Mouse (Mus musculus) heart, embryonic 13.5 days (tissue): Measurements from ENCODE around the gene Isoc2b. TPM values are rescaled to one million over a fixed set of nuclear protein-coding genes. Genes with fewer than 3 reads are reported as not detected.
A peak's percentile ranks its signal among the peaks of the same experiment; 100 is the strongest.
"Not testable (repeated sequence)": the region's sequence is repeated elsewhere in the genome, so short reads cannot be mapped to it uniquely, and the experiment has no call there.

Experiments
- ATAC-seq: fragments of 200-750 bp; cut with Nextera tagmentation; 2 replicates; pipeline ENCODE4 v1.8.0; 2017; ENCODE audit warnings: moderate TSS enrichment; ENCODE audit not compliant: insufficient number of reproducible peaks, low FRiP score, low TSS enrichment; ENCODE audit errors: extremely low read depth
- H3K27ac ChIP-seq: fragments of 300-500 bp; sonication (generic); replicated peaks from 2 replicates; pipeline ENCODE4 v1.5.1; 2015; ENCODE audit warnings: moderate library complexity, mild to moderate bottlenecking, inconsistent platforms
- H3K27me3 ChIP-seq: fragments of 300-500 bp; sonication (generic); replicated peaks from 2 replicates; pipeline ENCODE4 v1.6.1; 2015; ENCODE audit warnings: mild to moderate bottlenecking, inconsistent platforms
- H3K36me3 ChIP-seq: fragments of 300-500 bp; sonication (generic); 2 replicates; pipeline ENCODE4 v1.6.1; 2015; ENCODE audit warnings: mild to moderate bottlenecking, inconsistent platforms
- H3K4me1 ChIP-seq: fragments of 300-500 bp; sonication (generic); 2 replicates; pipeline ENCODE4 v1.6.1; 2015; ENCODE audit warnings: inconsistent platforms
- H3K4me2 ChIP-seq: fragments of 300-500 bp; sonication (generic); 2 replicates; pipeline ENCODE4 v1.6.1; 2015; ENCODE audit warnings: inconsistent platforms, mild to moderate bottlenecking, moderate library complexity
- H3K4me3 ChIP-seq: fragments of 300-500 bp; sonication (generic); 2 replicates; pipeline ENCODE4 v1.5.1; 2015; ENCODE audit warnings: moderate library complexity, mild to moderate bottlenecking, inconsistent platforms
- H3K9ac ChIP-seq: fragments of 300-500 bp; sonication (generic); 2 replicates; pipeline ENCODE4 v1.6.1; 2015; ENCODE audit warnings: inconsistent platforms, mild to moderate bottlenecking, moderate library complexity
- H3K9me3 ChIP-seq: fragments of 300-500 bp; sonication (generic); 2 replicates; pipeline ENCODE4 v1.6.1; 2016; ENCODE audit warnings: inconsistent platforms
- WGBS: fragments of 180-500 bp; shearing (Covaris S2); methylation state at CpG from one replicate; pipeline ENCODE4 v1.1.7; 2015; ENCODE audit warnings: mixed read lengths; 5-methylcytosine and 5-hydroxymethylcytosine counted together
- polyA plus RNA-seq: library from polyadenylated mRNA; unstranded; fragments of >200 nt; fragmentation: Nextera tagmentation; extraction: Ambion mirVana; gene quantifications from 2 replicates; pipeline ENCODE4 v1.2.1, GENCODE M21; 2015

The Isoc2b gene
- polyA plus RNA-seq, 1 experiment from 2014 or later = 3.8 TPM

DNA sequence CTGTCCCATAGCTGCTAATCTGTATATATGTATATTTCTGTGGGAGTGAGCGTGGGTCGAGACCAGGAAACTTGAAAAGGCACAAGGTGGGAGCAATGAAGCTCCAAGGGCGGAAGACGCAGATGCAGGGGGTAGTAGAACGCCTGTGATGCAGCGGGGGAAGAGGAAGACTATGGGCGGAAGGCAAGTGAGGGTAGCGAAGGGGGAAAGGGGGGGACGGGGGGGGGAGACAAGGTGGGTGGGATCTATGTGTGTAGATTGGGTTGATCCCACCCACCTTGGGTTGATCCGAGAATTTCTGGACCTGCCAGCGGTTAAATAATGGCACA is 30.4 kb upstream of the Isoc2b start:
- Histone ChIP-seq H3K4me1 (peaks cover 18% of the 10 kb centered on the region), H3K4me2 (peak overlapping the region; percentile 71), H3K4me3 (peak overlapping the region; percentile 49), H3K9ac (peak overlapping the region; percentile 77), H3K27me3 (peaks cover 5% of the 10 kb centered on the region; the same call in 1 of the 2 replicates), H3K9me3 (peaks cover 4% of the 10 kb centered on the region; the same call in 1 of the 2 replicates), H3K27ac (peak overlapping the region; percentile 87), H3K36me3 (no peaks in the 10 kb centered on the region)
- 17% methylated on average over 10 of the region's 11 CpGs for WGBS
- no peak for ATAC-seq

GRCm38 (mm10) chr7:4899649-4900522 is 29.8 kb upstream of the Isoc2b start:
- Histone ChIP-seq H3K27me3 (peaks cover 5% of the 10 kb centered on the region; the same call in 1 of the 2 replicates), H3K4me3 (peak overlapping the region; percentile 49), H3K27ac (peak overlapping the region; percentile 87), H3K9me3 (peaks cover 4% of the 10 kb centered on the region; the same call in 1 of the 2 replicates), H3K4me1 (peaks cover 18% of the 10 kb centered on the region), H3K36me3 (no peaks in the 10 kb centered on the region), H3K4me2 (peak overlapping the region; percentile 71), H3K9ac (peak overlapping the region; percentile 77)
- 4% methylated on average over 19 of the region's 19 CpGs for WGBS
- peak; percentile 17; the same call in 1 of the 2 replicates for ATAC-seq

DNA sequence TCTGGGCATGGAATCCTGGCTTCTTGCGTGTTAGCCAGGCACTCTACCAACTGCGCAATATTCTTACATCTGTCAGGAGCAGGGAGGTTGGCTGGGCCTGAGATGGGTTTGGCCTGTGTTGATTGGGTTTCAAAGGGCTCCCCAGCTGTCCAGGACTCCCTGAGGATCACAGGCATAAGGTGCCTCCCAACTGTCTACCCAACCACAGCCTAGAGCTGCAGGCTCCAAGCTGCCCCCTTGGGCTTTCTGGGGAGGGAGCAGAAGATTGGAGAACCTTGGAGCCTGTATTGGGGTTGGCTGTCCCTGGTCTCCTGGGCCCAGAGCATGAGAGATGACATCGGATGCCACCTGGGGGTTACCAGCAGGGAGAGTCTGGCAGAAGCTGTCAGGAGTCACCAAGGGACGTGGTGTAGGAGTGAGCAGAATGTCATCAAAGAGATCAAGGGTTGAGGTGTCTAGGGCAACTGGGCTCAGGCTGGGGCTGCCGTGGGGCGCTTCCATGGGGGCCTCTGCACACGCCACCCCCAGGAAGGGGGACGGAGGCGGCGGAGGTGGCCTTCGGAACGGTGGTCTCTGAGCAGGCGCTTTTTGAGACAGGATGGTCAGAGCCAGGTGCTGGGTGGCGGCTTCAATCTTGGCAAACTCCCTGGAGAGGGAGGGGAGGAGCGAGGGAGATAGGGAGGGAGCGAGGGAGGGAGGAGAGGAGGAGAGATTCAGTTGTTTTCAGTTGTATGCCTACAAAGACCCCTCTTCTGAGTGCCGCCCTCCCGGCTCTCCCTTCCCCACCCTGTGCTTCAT is 29.0 kb upstream of the Isoc2b start:
- no peak overlapping the region for H3K27ac ChIP-seq
- peak; percentile 19; the same call in 1 of the 2 replicates for ATAC-seq
- peaks cover 5% of the 10 kb centered on the region; the same call in 1 of the 2 replicates for H3K27me3 ChIP-seq
- H3K4me2 ChIP-seq = peak overlapping the region; percentile 71
- 16% methylated on average over 18 of the region's 18 CpGs for WGBS
- peaks cover 18% of the 10 kb centered on the region for H3K4me1 ChIP-seq
- peak overlapping the region; percentile 77 for H3K9ac ChIP-seq
- H3K36me3 ChIP-seq = no peaks in the 10 kb centered on the region
- H3K9me3 ChIP-seq = peaks cover 4% of the 10 kb centered on the region; the same call in 1 of the 2 replicates
- H3K4me3 ChIP-seq = peak overlapping the region; percentile 49

GRCm38 (mm10) chr7:4895186-4895585 is 25.1 kb upstream of the Isoc2b start:
- Histone ChIP-seq H3K27ac (no peak overlapping the region), H3K9me3 (no peaks in the 10 kb centered on the region), H3K4me2 (no peak overlapping the region), H3K36me3 (peaks cover 4% of the 10 kb centered on the region; the same call in 1 of the 2 replicates), H3K27me3 (peaks cover 5% of the 10 kb centered on the region; the same call in 1 of the 2 replicates), H3K4me3 (no peak overlapping the region), H3K9ac (no peak overlapping the region), H3K4me1 (peaks cover 11% of the 10 kb centered on the region)
- 46% methylated on average over 11 of the region's 11 CpGs for WGBS
- no peak for ATAC-seq

- ATAC-seq = no peak
- 64% methylated on average over 4 of the region's 4 CpGs for WGBS
Measured at GRCm38 (mm10) chr7:4886680-4887079, 16.6 kb upstream of the Isoc2b start.

GRCm38 (mm10) chr7:4879036-4879435 is 9.0 kb upstream of the Isoc2b start:
- WGBS = 74% methylated on average over 1 of the region's 1 CpGs
- not testable (repeated sequence) for H3K9me3 ChIP-seq, H3K27me3 ChIP-seq, H3K4me2 ChIP-seq, H3K4me3 ChIP-seq, ATAC-seq, H3K9ac ChIP-seq, H3K27ac ChIP-seq, H3K36me3 ChIP-seq
- H3K4me1 ChIP-seq = peaks cover 17% of the 10 kb centered on the region

More at GRCm38 (mm10) chr7:4886680-4887079, 16.6 kb upstream of the Isoc2b start:
- H3K9ac ChIP-seq = no peak overlapping the region
- H3K4me1 ChIP-seq = no peaks in the 10 kb centered on the region
- H3K27me3 ChIP-seq = no peaks in the 10 kb centered on the region
- no peak overlapping the region for H3K4me3 ChIP-seq
- peaks cover 8% of the 10 kb centered on the region; the same call in 1 of the 2 replicates for H3K9me3 ChIP-seq
- no peak overlapping the region for H3K27ac ChIP-seq
- no peak overlapping the region for H3K4me2 ChIP-seq
- peaks cover 6% of the 10 kb centered on the region for H3K36me3 ChIP-seq

GRCm38 (mm10) chr7:4878186-4878585 is 8.1 kb upstream of the Isoc2b start:
- H3K27ac ChIP-seq = no peak overlapping the region
- peaks cover 8% of the 10 kb centered on the region; the same call in 1 of the 2 replicates for H3K9me3 ChIP-seq
- ATAC-seq = no peak
- H3K36me3 ChIP-seq = peaks cover 6% of the 10 kb centered on the region; the same call in 1 of the 2 replicates
- no peaks in the 10 kb centered on the region for H3K27me3 ChIP-seq
- H3K4me2 ChIP-seq = no peak overlapping the region; the same call in 1 of the 2 replicates
- no peak overlapping the region for H3K9ac ChIP-seq
- H3K4me1 ChIP-seq = peaks cover 17% of the 10 kb centered on the region
- H3K4me3 ChIP-seq = no peak overlapping the region

DNA sequence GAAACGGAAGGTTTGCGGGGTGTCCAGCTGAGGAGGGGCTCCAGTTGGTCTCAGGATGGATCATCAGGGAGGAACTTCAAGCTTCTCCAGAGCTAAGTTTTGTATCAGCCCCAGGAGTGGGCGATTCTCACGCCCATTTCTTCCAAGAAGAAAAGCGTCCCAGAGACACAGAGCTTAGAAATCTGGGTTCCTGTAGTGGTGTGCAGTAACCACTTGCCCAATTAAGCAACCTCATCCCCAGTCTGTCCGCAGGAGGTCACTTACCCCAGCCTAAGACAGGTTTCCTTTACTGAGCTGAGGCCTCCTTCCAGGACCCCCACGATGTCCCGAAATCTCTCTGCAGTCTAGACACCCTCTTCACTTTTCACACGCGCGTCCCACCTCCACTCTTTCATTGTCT is 7.2 kb upstream of the Isoc2b start:
- WGBS = 7% methylated on average over 11 of the region's 11 CpGs
- Histone ChIP-seq H3K27ac (peak overlapping the region; percentile 53; the same call in 1 of the 2 replicates), H3K4me2 (peak overlapping the region; percentile 94), H3K36me3 (peaks cover 5% of the 10 kb centered on the region; the same call in 1 of the 2 replicates), H3K9me3 (peaks cover 4% of the 10 kb centered on the region; the same call in 1 of the 2 replicates), H3K4me3 (peak overlapping the region; percentile 69), H3K27me3 (no peaks in the 10 kb centered on the region), H3K9ac (peak overlapping the region; percentile 82), H3K4me1 (peaks cover 17% of the 10 kb centered on the region)
- ATAC-seq = no peak

DNA sequence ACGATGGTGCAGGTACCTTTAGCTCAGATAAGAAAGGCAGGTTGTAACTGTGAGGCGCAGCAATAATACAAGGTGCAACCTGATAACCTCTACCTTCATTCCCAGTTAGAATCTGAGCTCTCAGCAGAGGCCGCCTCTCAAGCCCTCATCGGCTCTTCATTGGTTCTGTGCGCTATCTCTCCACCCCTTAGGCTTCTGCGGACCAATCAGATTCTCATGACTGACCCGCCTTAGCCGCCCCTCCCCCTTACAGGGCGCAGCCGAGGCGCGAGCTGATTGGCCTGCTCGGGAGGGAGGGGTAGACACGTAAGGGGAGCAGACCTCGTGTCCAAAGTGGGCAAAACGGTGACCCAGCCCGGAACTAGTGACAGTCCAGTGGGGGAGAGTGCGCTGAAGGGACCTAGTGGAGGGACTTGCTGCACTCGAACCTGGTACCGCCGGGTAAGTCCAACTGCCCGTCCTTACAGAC is 6.7 kb upstream of the Isoc2b start, which contains the start of gene Isoc2a:
Gene Isoc2a (plus strand): TSS at position 401 of the 469 bp plus-strand sequence.
- Histone ChIP-seq H3K27ac (peak within 1 kb of the TSS; percentile 53; the same call in 1 of the 2 replicates), H3K9ac (peak within 1 kb of the TSS; percentile 82), H3K4me1 (peaks cover 17% of the 10 kb centered on the region), H3K9me3 (0 out of 2 replicates have a peak, but pooled peaks cover under 1% of the 10 kb centered on the region), H3K4me2 (peak within 1 kb of the TSS; percentile 94), H3K27me3 (no peaks in the 10 kb centered on the region), H3K36me3 (peaks cover under 1% of the 10 kb centered on the region; the same call in 1 of the 2 replicates), H3K4me3 (peak within 1 kb of the TSS; percentile 69)
- under 1% methylated on average over 22 of the region's 22 CpGs for WGBS
- ATAC-seq = peak; percentile 98

DNA sequence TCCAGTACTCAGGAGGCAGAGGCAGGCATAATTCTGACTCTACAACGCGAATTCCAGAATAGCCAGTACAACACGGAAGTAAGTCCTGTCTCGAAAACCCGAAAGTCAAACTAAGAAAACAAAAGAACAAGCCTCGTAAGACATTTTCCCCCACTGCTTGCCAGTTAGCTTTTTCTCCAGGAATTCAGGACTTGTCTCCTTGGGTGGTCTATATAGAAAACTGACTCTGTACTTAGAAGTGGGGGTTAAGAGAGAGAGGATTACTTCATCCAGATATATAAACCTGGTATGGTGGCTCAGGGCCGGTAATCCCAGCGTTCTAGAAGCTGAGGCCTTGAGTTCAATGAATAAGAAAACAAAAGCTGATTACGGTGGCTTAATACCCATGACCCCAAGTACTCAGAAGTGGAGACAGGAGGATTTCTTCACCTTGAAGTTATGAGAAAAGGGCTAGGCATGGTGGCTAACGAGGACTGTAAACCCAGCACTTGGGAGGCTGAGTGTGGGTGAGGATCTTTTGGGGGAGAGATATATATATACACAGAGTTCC is 3.4 kb downstream of the Isoc2b start:
- peak overlapping the region; percentile 72 for H3K4me2 ChIP-seq
- peaks cover 30% of the 10 kb centered on the region for H3K4me1 ChIP-seq
- peak overlapping the region; percentile 61 for H3K4me3 ChIP-seq
- ATAC-seq = no peak
- H3K9ac ChIP-seq = peak overlapping the region; percentile 85
- 43% methylated on average over 10 of the region's 10 CpGs for WGBS
- no peaks in the 10 kb centered on the region for H3K36me3 ChIP-seq
- H3K27ac ChIP-seq = peak overlapping the region; percentile 75
- no peaks in the 10 kb centered on the region for H3K27me3 ChIP-seq
- 0 out of 2 replicates have a peak, but pooled peaks cover 6% of the 10 kb centered on the region for H3K9me3 ChIP-seq
